Mouse (Mus musculus): ENCODE measurements around the gene Slc5a4a.

Slc5a4a gene

GRCm38 (mm10) chr10:76147278-76147677, at the start of gene Slc5a4a:
Slc5a4a (plus strand) TSS chr10:76147451.
- DNase-seq (ENCODE audit: low spot score in 2 of 2), result no peak

- DNase-seq (ENCODE audit: low spot score in 2 of 2), result no peak
These were observed 36.4 kb upstream of the Slc5a4a start, which contains the start of gene Slc5a4b for GRCm38 (mm10) chr10:76110861-76111260. Slc5a4b (minus strand) TSS chr10:76110961.

GRCm38 (mm10) chr10:76117966-76118365, 29.3 kb upstream of the Slc5a4a start:
- peak in 1 of 2 experiments; percentile 12 for DNase-seq (ENCODE audit: low spot score in 2 of 2)

- DNase-seq (ENCODE audit: low spot score in 2 of 2), result no peak
These were observed 28.5 kb upstream of the Slc5a4a start for GRCm38 (mm10) chr10:76118741-76119140.

- no peak for DNase-seq (ENCODE audit: low spot score in 2 of 2)
These were observed 27.0 kb upstream of the Slc5a4a start for GRCm38 (mm10) chr10:76120124-76120711.

- no peak for DNase-seq (ENCODE audit: low spot score in 2 of 2)
These were observed 25.8 kb upstream of the Slc5a4a start for GRCm38 (mm10) chr10:76121495-76121894.

GRCm38 (mm10) chr10:76132506-76132905, 14.7 kb upstream of the Slc5a4a start:
- DNase-seq (ENCODE audit: low spot score in 2 of 2), result no peak

- no peak for DNase-seq (ENCODE audit: low spot score in 2 of 2)
These were observed 10.9 kb upstream of the Slc5a4a start for GRCm38 (mm10) chr10:76136318-76136717.

GRCm38 (mm10) chr10:76146846-76147245, 405 bp upstream of the Slc5a4a start:
- DNase-seq (ENCODE audit: low spot score in 2 of 2), result no peak

- DNase-seq (ENCODE audit: low spot score in 2 of 2), result no peak
These were observed 8.7 kb downstream of the Slc5a4a start for GRCm38 (mm10) chr10:76155911-76156310.

- DNase-seq (ENCODE audit: low spot score in 2 of 2), result no peak
These were observed 10.3 kb downstream of the Slc5a4a start for GRCm38 (mm10) chr10:76157528-76157927.

GRCm38 (mm10) chr10:76158009-76158408, 10.8 kb downstream of the Slc5a4a start:
- no peak for DNase-seq (ENCODE audit: low spot score in 2 of 2)

- DNase-seq (ENCODE audit: low spot score in 2 of 2), result no peak
These were observed 27.6 kb downstream of the Slc5a4a start for GRCm38 (mm10) chr10:76174899-76175298.

- no peak for DNase-seq (ENCODE audit: low spot score in 2 of 2)
These were observed 38.0 kb downstream of the Slc5a4a start for GRCm38 (mm10) chr10:76185216-76185615.

GRCm38 (mm10) chr10:76188010-76188409, 40.8 kb downstream of the Slc5a4a start:
- no peak for DNase-seq (ENCODE audit: low spot score in 2 of 2)

GRCm38 (mm10) chr10:76201416-76201815, 54.2 kb downstream of the Slc5a4a start:
- no peak for DNase-seq (ENCODE audit: low spot score in 2 of 2)

- peak in 1 of 2 experiments; percentile 68 for DNase-seq (ENCODE audit: low spot score in 2 of 2)
These were observed 54.7 kb downstream of the Slc5a4a start for GRCm38 (mm10) chr10:76201978-76202377.

- peak in 1 of 2 experiments; percentile 43 for DNase-seq (ENCODE audit: low spot score in 2 of 2)
These were observed 56.6 kb downstream of the Slc5a4a start for GRCm38 (mm10) chr10:76203798-76204283.

- DNase-seq (ENCODE audit: low spot score in 2 of 2), result no peak
These were observed 60.1 kb downstream of the Slc5a4a start for GRCm38 (mm10) chr10:76207262-76207796.

- DNase-seq (ENCODE audit: low spot score in 2 of 2), result no peak
These were observed 62.0 kb downstream of the Slc5a4a start for GRCm38 (mm10) chr10:76209241-76209640.

GRCm38 (mm10) chr10:76210806-76211205, 63.6 kb downstream of the Slc5a4a start:
- DNase-seq (ENCODE audit: low spot score in 2 of 2), result no peak

- DNase-seq (ENCODE audit: low spot score in 2 of 2), result no peak
These were observed 64.9 kb downstream of the Slc5a4a start for GRCm38 (mm10) chr10:76212121-76212520.

- peak in 1 of 2 experiments; percentile 5 for DNase-seq (ENCODE audit: low spot score in 2 of 2)
These were observed 66.9 kb downstream of the Slc5a4a start for GRCm38 (mm10) chr10:76214161-76214560.

Measured in frontal cortex, postnatal 10 days (tissue).